Mouse (Mus musculus) embryo, embryonic 11.5 days (tissue): ENCODE measurements at regions not wholly inside any gene's neighbourhood (a gene's known extent, or its start where the extent isn't known, plus 50 kb on each side); places are given as distances from the start of the nearest gene placed in this dataset.

ENCODE experiments used
- DNase-seq: peaks from one replicate; pipeline ENCODE4 v3.0.0-alpha.2; 2012; ENCODE audit warnings: low read depth, low spot score

GRCm38 (mm10) chr1:128469054-128469453 lies 51.9 kb upstream of the Dars start:
- no peak for DNase-seq
